Comparison of ENCODE assay signal across 8 mouse cellular contexts in the genomic region with DNA sequence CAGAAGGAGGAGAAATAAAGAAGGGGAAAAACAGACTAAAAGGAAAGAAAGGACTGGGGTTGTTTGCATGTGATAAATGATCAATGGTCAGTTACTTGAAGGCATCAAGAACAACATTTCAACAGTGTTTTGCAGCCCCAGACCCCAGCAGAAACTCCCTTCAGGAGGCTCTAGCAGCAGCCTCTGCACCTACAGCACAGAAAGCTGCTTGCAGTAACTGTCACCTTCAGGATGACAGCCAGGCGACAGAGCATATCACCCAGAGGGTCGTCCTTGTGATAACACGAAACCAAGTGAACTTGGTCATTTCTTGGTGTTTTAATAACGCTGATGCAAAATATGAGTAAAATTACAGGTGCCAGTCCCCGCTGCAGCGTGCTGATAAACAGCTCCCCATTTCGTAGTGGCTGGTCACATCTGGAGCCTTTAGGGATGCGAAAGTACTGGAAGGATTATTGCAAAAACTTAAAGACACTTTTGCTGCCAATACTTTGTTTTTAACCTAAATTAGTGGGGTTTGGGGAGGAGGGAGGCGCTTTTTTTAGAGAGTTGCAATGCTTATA. TPM values are rescaled to one million over a fixed set of nuclear protein-coding genes. Genes with fewer than 3 reads are reported as not detected.
A peak's percentile ranks its signal among the peaks of the same experiment; 100 is the strongest.
DNase-seq lines count a peak whose midpoint lies in the region; ATAC-seq and TF ChIP-seq lines count a peak whose summit lies in the region.
"Had no signal": no experiment of that assay in that cellular context is flagged by ENCODE, and none has a peak within 500 bp of the region (broad histone marks: within the 10 kb centered on the region; RNA-seq: fewer than 3 reads in every experiment).

No protein-coding gene starts in this region.

- peak; percentile 76 for ATAC-seq in forebrain, postnatal 0 days
- 0 out of 2 replicates have a peak, but pooled peaks have one; percentile 49 for ATAC-seq in hindbrain, embryonic 13.5 days (ENCODE audit: low FRiP score)
- no peak for ATAC-seq in limb, embryonic 11.5 days (ENCODE audit: insufficient number of reproducible peaks, low FRiP score, low TSS enrichment, low read depth)

- 16% methylated on average over 9 of the region's 9 CpGs for WGBS in forebrain, postnatal 0 days
- WGBS in hindbrain, embryonic 13.5 days = 42% methylated on average over 9 of the region's 9 CpGs
- 32% methylated on average over 9 of the region's 9 CpGs for WGBS in limb, embryonic 11.5 days
- WGBS in midbrain, embryonic 10.5 days = 45% methylated on average over 9 of the region's 9 CpGs

- no peak overlapping the region for H3K4me3 ChIP-seq in forebrain, postnatal 0 days (ENCODE audit: low read depth, low read length)
- no peak overlapping the region for H3K4me3 ChIP-seq in hindbrain, embryonic 13.5 days
- H3K4me3 ChIP-seq in limb, embryonic 11.5 days (ENCODE audit: low read depth, low read length) = no peak overlapping the region
- no peak overlapping the region for H3K4me3 ChIP-seq in midbrain, embryonic 10.5 days
- H3K4me3 ChIP-seq: midbrain, embryonic 12.5 days had no signal

- peak; percentile 20 for DNase-seq in MN1 (ENCODE audit: low spot score)
- DNase-seq in brain, adult 2 months (ENCODE audit: low read depth, low spot score) = peak; percentile 78
- DNase-seq in forebrain, postnatal 0 days = peak; percentile 76
- peak; percentile 78 for DNase-seq in limb, embryonic 11.5 days (ENCODE audit: low spot score)
- DNase-seq in midbrain, embryonic 10.5 days (ENCODE audit: low spot score) = peak; percentile 44
- peak; percentile 8 to 34 for DNase-seq in spleen, postnatal 36 days (ENCODE audit: low spot score in 2 of 2)

- peaks cover 3% of the 10 kb centered on the region; the same call in 1 of the 2 replicates for H3K4me1 ChIP-seq in forebrain, postnatal 0 days (ENCODE audit: insufficient read depth)
- H3K4me1 ChIP-seq in hindbrain, embryonic 13.5 days (replicated peaks) = peaks cover 15% of the 10 kb centered on the region
- H3K4me1 ChIP-seq in limb, embryonic 11.5 days (ENCODE audit: control insufficient read depth, insufficient read depth, low read length) = peaks cover 16% of the 10 kb centered on the region; the same call in 1 of the 2 replicates
- peaks cover 17% of the 10 kb centered on the region for H3K4me1 ChIP-seq in midbrain, embryonic 10.5 days

- H3K4me2 ChIP-seq in forebrain, postnatal 0 days (ENCODE audit: low read depth) = peak overlapping the region; percentile 29; the same call in 1 of the 2 replicates
- H3K4me2 ChIP-seq in hindbrain, embryonic 13.5 days = 0 out of 2 replicates have a peak overlapping the region, but pooled peaks have one; percentile 15
- H3K4me2 ChIP-seq in limb, embryonic 11.5 days (ENCODE audit: low read depth, severe bottlenecking) = no peak overlapping the region
- H3K4me2 ChIP-seq: midbrain, embryonic 12.5 days had no signal

- no peaks in the 10 kb centered on the region for H3K9me3 ChIP-seq in forebrain, postnatal 0 days (ENCODE audit: low read length)
- H3K9me3 ChIP-seq in hindbrain, embryonic 13.5 days = no peaks in the 10 kb centered on the region
- no peaks in the 10 kb centered on the region for H3K9me3 ChIP-seq in limb, embryonic 11.5 days (ENCODE audit: control insufficient read depth, low read length)
- no peaks in the 10 kb centered on the region for H3K9me3 ChIP-seq in midbrain, embryonic 10.5 days (replicated peaks)
- H3K9me3 ChIP-seq: midbrain, embryonic 12.5 days had no signal

- H3K9ac ChIP-seq in forebrain, postnatal 0 days = no peak overlapping the region
- no peak overlapping the region for H3K9ac ChIP-seq in hindbrain, embryonic 13.5 days
- no peak overlapping the region for H3K9ac ChIP-seq in limb, embryonic 11.5 days (ENCODE audit: low read length)
- H3K9ac ChIP-seq: midbrain, embryonic 12.5 days had no signal

- no peak overlapping the region for H3K27ac ChIP-seq in forebrain, postnatal 0 days (ENCODE audit: low read depth, low read length)
- H3K27ac ChIP-seq in hindbrain, embryonic 13.5 days = no peak overlapping the region
- peak overlapping the region; percentile 30; the same call in 1 of the 2 replicates for H3K27ac ChIP-seq in limb, embryonic 11.5 days (replicated peaks; ENCODE audit: low read depth, low read length)
- H3K27ac ChIP-seq in midbrain, embryonic 10.5 days (replicated peaks) = peak overlapping the region; percentile 17; the same call in 1 of the 2 replicates
- H3K27ac ChIP-seq: midbrain, embryonic 12.5 days had no signal

- no peaks in the 10 kb centered on the region for H3K36me3 ChIP-seq in forebrain, postnatal 0 days (ENCODE audit: insufficient read depth)
- no peaks in the 10 kb centered on the region for H3K36me3 ChIP-seq in hindbrain, embryonic 13.5 days
- H3K36me3 ChIP-seq in limb, embryonic 11.5 days (ENCODE audit: control insufficient read depth, insufficient read depth, low read length) = no peaks in the 10 kb centered on the region
- no peaks in the 10 kb centered on the region for H3K36me3 ChIP-seq in midbrain, embryonic 10.5 days
- H3K36me3 ChIP-seq: midbrain, embryonic 12.5 days had no signal

- no peaks in the 10 kb centered on the region for H3K27me3 ChIP-seq in forebrain, postnatal 0 days (ENCODE audit: insufficient read depth, low read length)
- no peaks in the 10 kb centered on the region for H3K27me3 ChIP-seq in hindbrain, embryonic 13.5 days
- H3K27me3 ChIP-seq in limb, embryonic 11.5 days (ENCODE audit: control insufficient read depth, insufficient read depth, low read length) = no peaks in the 10 kb centered on the region
- no peaks in the 10 kb centered on the region for H3K27me3 ChIP-seq in midbrain, embryonic 10.5 days (ENCODE audit: low read depth, poor library complexity, severe bottlenecking)
- H3K27me3 ChIP-seq: midbrain, embryonic 12.5 days had no signal

- no peak for TF ChIP-seq CTCF in forebrain, postnatal 0 days (IDR thresholded peaks at IDR 0.05; ENCODE audit: low read depth)

RNA-seq across cellular contexts. Expression of a gene that starts 38.6 kb away (rescaled TPM):
- total RNA-seq in forebrain, postnatal 0 days (2014; rRNA removed) = 167 and 234 TPM in 2 replicates
- 249 and 268 TPM in 2 replicates for polyA plus RNA-seq in forebrain, postnatal 0 days (2015; fragmentation: Nextera tagmentation; extraction: Ambion mirVana)
- polyA plus RNA-seq in hindbrain, embryonic 13.5 days (2015; fragmentation: Nextera tagmentation; extraction: Ambion mirVana) = 205 and 206 TPM in 2 replicates
- polyA plus RNA-seq in limb, embryonic 11.5 days (2014; fragmentation: Nextera tagmentation; extraction: Ambion mirVana) = 231 and 237 TPM in 2 replicates
- polyA plus RNA-seq in midbrain, embryonic 10.5 days (2016; fragmentation: Nextera tagmentation; extraction: Ambion mirVana) = 148 and 159 TPM in 2 replicates

Comparison
In these comparisons a context has a peak if more than half of its experiments do, and no peak if none do; other contexts are left out.
1. DNase-seq: peak in every context shown above with its lines; median percentile 78 in brain, adult 2 months; 78 in limb, embryonic 11.5 days; 76 in forebrain, postnatal 0 days; 44 in midbrain, embryonic 10.5 days; 21 in spleen, postnatal 36 days; 20 in MN1.
2. H3K27ac ChIP-seq: peak in limb, embryonic 11.5 days (single experiment) and midbrain, embryonic 10.5 days (single experiment); none in forebrain, postnatal 0 days (single experiment) and hindbrain, embryonic 13.5 days (single experiment).